Mouse (Mus musculus) midbrain, embryonic 10.5 days (tissue): ENCODE measurements around the gene Rassf9. TPM values are rescaled to one million over a fixed set of nuclear protein-coding genes. Genes with fewer than 3 reads are reported as not detected.

Experiments
- polyA plus RNA-seq: library from polyadenylated mRNA; unstranded; fragments of >200 nt; fragmentation: Nextera tagmentation; extraction: Ambion mirVana; gene quantifications from 2 replicates; pipeline ENCODE4 v1.2.1, GENCODE M21; 2016

The Rassf9 gene
- polyA plus RNA-seq, 1 experiment from 2014 or later: 0.62 TPM

Other genes with a start within 250 kb of the Rassf9 start
- gene Nts, start 21.7 kb upstream of the Rassf9 start, polyA plus RNA-seq: 0.17 and 0.21 TPM in 2 replicates